Comparison of ENCODE assay signal across 18 mouse cellular contexts in genomic region chr6:38816216-38816615, GRCm38 (mm10). TPM values are rescaled to one million over a fixed set of nuclear protein-coding genes. Genes with fewer than 3 reads are reported as not detected.
DNase-seq lines count a peak whose midpoint lies in the region; ATAC-seq and TF ChIP-seq lines count a peak whose summit lies in the region.
"Had no signal": no experiment of that assay in that cellular context is flagged by ENCODE, and none has a peak within 500 bp of the region (broad histone marks: within the 10 kb centered on the region; RNA-seq: fewer than 3 reads in every experiment).

No protein-coding gene starts in this region.

- no peak overlapping the region for H3K4me2 ChIP-seq in heart, postnatal 0 days (ENCODE audit: low read depth, low read length)
- no peak overlapping the region for H3K4me2 ChIP-seq in liver, embryonic 13.5 days
- H3K4me2 ChIP-seq in liver, postnatal 0 days (ENCODE audit: low read depth, low read length), result no peak overlapping the region
- H3K4me2 ChIP-seq in liver, embryonic 15.5 days, result no peak overlapping the region
- H3K4me2 ChIP-seq: midbrain, embryonic 12.5 days had no signal

- TF ChIP-seq EP300 in heart, postnatal 0 days (IDR thresholded peaks at IDR 0.05; ENCODE audit: low read depth), result no peak
- no peak for TF ChIP-seq EP300 in liver, postnatal 0 days (IDR thresholded peaks at IDR 0.05; ENCODE audit: low read depth)

- no peak overlapping the region for H3K4me3 ChIP-seq in heart, postnatal 0 days (ENCODE audit: low read depth, low read length)
- H3K4me3 ChIP-seq in liver, embryonic 13.5 days (replicated peaks), result no peak overlapping the region
- H3K4me3 ChIP-seq in liver, postnatal 0 days (ENCODE audit: low read depth, low read length), result no peak overlapping the region
- no peak overlapping the region for H3K4me3 ChIP-seq in liver, embryonic 15.5 days (replicated peaks)
- H3K4me3 ChIP-seq: forebrain, embryonic 10.5 days; midbrain, embryonic 12.5 days had no signal

- no peak for ATAC-seq in heart, postnatal 0 days (ENCODE audit: insufficient read depth, low read depth)
- ATAC-seq in liver, embryonic 13.5 days (ENCODE audit: low read depth), result no peak
- ATAC-seq in liver, postnatal 0 days, result no peak
- ATAC-seq in liver, embryonic 15.5 days (ENCODE audit: insufficient read depth), result no peak
- ATAC-seq: intestine, postnatal 0 days had no signal

- H3K9ac ChIP-seq in heart, postnatal 0 days (replicated peaks; ENCODE audit: low read depth, low read length), result no peak overlapping the region
- H3K9ac ChIP-seq in liver, embryonic 13.5 days, result no peak overlapping the region
- no peak overlapping the region for H3K9ac ChIP-seq in liver, postnatal 0 days (replicated peaks)
- H3K9ac ChIP-seq in liver, embryonic 15.5 days, result no peak overlapping the region
- H3K9ac ChIP-seq: liver, embryonic 14.5 days; midbrain, embryonic 12.5 days had no signal

- H3K27ac ChIP-seq in heart, postnatal 0 days (ENCODE audit: low read depth), result peak overlapping the region; percentile 1; the same call in 1 of the 2 replicates
- H3K27ac ChIP-seq in liver, embryonic 13.5 days, result peak overlapping the region; percentile 50; the same call in 1 of the 2 replicates
- H3K27ac ChIP-seq in liver, postnatal 0 days (ENCODE audit: low read depth), result no peak overlapping the region
- 0 out of 2 replicates have a peak overlapping the region, but pooled peaks have one; percentile 14 for H3K27ac ChIP-seq in liver, embryonic 15.5 days (replicated peaks)
- H3K27ac ChIP-seq: forebrain, embryonic 10.5 days; liver, embryonic 14.5 days; midbrain, embryonic 12.5 days had no signal

- no peak for TF ChIP-seq CTCF in heart, postnatal 0 days (IDR thresholded peaks at IDR 0.05; ENCODE audit: low read depth)
- TF ChIP-seq CTCF in liver, postnatal 0 days (IDR thresholded peaks at IDR 0.05; ENCODE audit: low read depth), result no peak

- intact Hi-C loops in heart, postnatal 10 days (cut with DNase I), result no loop called here

- WGBS in heart, postnatal 0 days, result 64% methylated on average over 1 of the region's 1 CpGs
- WGBS in liver, embryonic 13.5 days (ENCODE audit: insufficient replicate concordance), result 93% methylated on average over 1 of the region's 1 CpGs
- WGBS in liver, postnatal 0 days (ENCODE audit: insufficient replicate concordance), result 94% methylated on average over 1 of the region's 1 CpGs
- WGBS in liver, embryonic 15.5 days (ENCODE audit: insufficient replicate concordance), result 94% methylated on average over 1 of the region's 1 CpGs

- H3K27me3 ChIP-seq in heart, postnatal 0 days (ENCODE audit: control insufficient read depth, insufficient read depth, low read length), result no peaks in the 10 kb centered on the region
- no peaks in the 10 kb centered on the region for H3K27me3 ChIP-seq in liver, embryonic 13.5 days
- H3K27me3 ChIP-seq in liver, postnatal 0 days (ENCODE audit: insufficient read depth, low read length), result no peaks in the 10 kb centered on the region
- H3K27me3 ChIP-seq in liver, embryonic 15.5 days, result no peaks in the 10 kb centered on the region
- H3K27me3 ChIP-seq: midbrain, embryonic 12.5 days had no signal

- H3K9me3 ChIP-seq in heart, postnatal 0 days (replicated peaks; ENCODE audit: control insufficient read depth, low read length), result no peaks in the 10 kb centered on the region
- H3K9me3 ChIP-seq in liver, embryonic 13.5 days (replicated peaks), result no peaks in the 10 kb centered on the region
- no peaks in the 10 kb centered on the region for H3K9me3 ChIP-seq in liver, postnatal 0 days (ENCODE audit: low read length)
- H3K9me3 ChIP-seq in liver, embryonic 15.5 days (replicated peaks), result no peaks in the 10 kb centered on the region
- H3K9me3 ChIP-seq: forebrain, embryonic 10.5 days; G1E; midbrain, embryonic 12.5 days had no signal

- DNase-seq in heart, postnatal 0 days (ENCODE audit: low spot score), result no peak
- DNase-seq in heart, postnatal 10 days, result no peak
- DNase-seq in liver, embryonic 13.5 days, result no peak
- DNase-seq in liver, postnatal 0 days, result no peak
- DNase-seq in lung, postnatal 14 days, result peak; percentile 38
- DNase-seq in spleen, postnatal 4 days (ENCODE audit: low spot score in 2 of 2), result no peak
- DNase-seq: adrenal gland, adult 2 months; cerebellum, adult 11-12 months; heart, postnatal 36 days; kidney, postnatal 14 days; layer of hippocampus, adult 9-11 months; thymus, postnatal 4 days had no signal

- H3K4me1 ChIP-seq in heart, postnatal 0 days (ENCODE audit: control insufficient read depth, insufficient read depth), result peaks cover 30% of the 10 kb centered on the region
- peaks cover 54% of the 10 kb centered on the region for H3K4me1 ChIP-seq in liver, embryonic 13.5 days (replicated peaks)
- H3K4me1 ChIP-seq in liver, postnatal 0 days (ENCODE audit: insufficient read depth), result peaks cover 14% of the 10 kb centered on the region
- H3K4me1 ChIP-seq in liver, embryonic 15.5 days (replicated peaks), result peaks cover 37% of the 10 kb centered on the region
- H3K4me1 ChIP-seq: forebrain, embryonic 10.5 days; midbrain, embryonic 12.5 days had no signal

- H3K36me3 ChIP-seq in heart, postnatal 0 days (replicated peaks; ENCODE audit: control insufficient read depth, insufficient read depth, low read length), result peaks cover 17% of the 10 kb centered on the region
- peaks cover 87% of the 10 kb centered on the region for H3K36me3 ChIP-seq in liver, embryonic 13.5 days
- peaks cover 67% of the 10 kb centered on the region for H3K36me3 ChIP-seq in liver, postnatal 0 days (replicated peaks; ENCODE audit: insufficient read depth, low read length)
- H3K36me3 ChIP-seq in liver, embryonic 15.5 days (replicated peaks), result peaks cover 88% of the 10 kb centered on the region

RNA-seq across cellular contexts. Expression of gene Tbxas1, which starts 59.0 kb away (rescaled TPM):
- total RNA-seq in heart, postnatal 0 days (2014; rRNA removed; ENCODE audit: low replicate concordance), result 0.77 and 1.6 TPM in 2 replicates
- 0.64 and 0.74 TPM in 2 replicates for polyA plus RNA-seq in heart, postnatal 0 days (2015; fragmentation: Nextera tagmentation; extraction: Ambion mirVana)
- 1 to 10 TPM; 1.0 to 1.4 TPM for total RNA-seq in heart, postnatal 10 days (2021)
- 11.4 and 12.2 TPM in 2 replicates for polyA plus RNA-seq in liver, embryonic 13.5 days (2015; fragmentation: Nextera tagmentation; extraction: Ambion mirVana)
- polyA plus RNA-seq in liver, postnatal 0 days (2015; fragmentation: Nextera tagmentation; extraction: Ambion mirVana), result 10.3 and 10.6 TPM in 2 replicates
- polyA plus RNA-seq in liver, embryonic 15.5 days (2015; fragmentation: Nextera tagmentation; extraction: Ambion mirVana), result 9.0 and 10.4 TPM in 2 replicates

RNA-seq across cellular contexts. Expression of gene Hipk2, which starts 59.7 kb away (rescaled TPM):
- total RNA-seq in heart, postnatal 0 days (2014; rRNA removed; ENCODE audit: low replicate concordance), result 39.2 and 45.0 TPM in 2 replicates
- polyA plus RNA-seq in heart, postnatal 0 days (2015; fragmentation: Nextera tagmentation; extraction: Ambion mirVana), result 9.4 and 9.8 TPM in 2 replicates
- total RNA-seq in heart, postnatal 10 days (2021), result 10 to 100 TPM; 73.7 to 80.5 TPM
- 20.1 and 20.4 TPM in 2 replicates for polyA plus RNA-seq in liver, embryonic 13.5 days (2015; fragmentation: Nextera tagmentation; extraction: Ambion mirVana)
- polyA plus RNA-seq in liver, postnatal 0 days (2015; fragmentation: Nextera tagmentation; extraction: Ambion mirVana), result 9.6 and 9.7 TPM in 2 replicates
- polyA plus RNA-seq in liver, embryonic 15.5 days (2015; fragmentation: Nextera tagmentation; extraction: Ambion mirVana), result 18.0 and 23.4 TPM in 2 replicates
